Mouse (Mus musculus) megakaryocyte progenitor cell, adult 5-6 weeks (primary cell): ENCODE data around the gene Retnlb. TPM values are rescaled to one million over a fixed set of nuclear protein-coding genes. Genes with fewer than 3 reads are reported as not detected.

Experiments used
- ATAC-seq: replicated peaks from 2 replicates; pipeline ENCODE4 v1.8.0; 2016; ENCODE audit warnings: mild to moderate bottlenecking, moderate TSS enrichment, inconsistent platforms; ENCODE audit not compliant: poor library complexity
- total RNA-seq, 2 experiments: library from RNA; stranded (forward) in 1 of 2; stranded (reverse) in 1 of 2; fragments of 157-497, 149-512 nt in 1 of 2; fragments of 200-1000 nt in 1 of 2; gene quantifications; 2 replicates each; pipeline versions ENCODE4 v1.2.3 to v1.2.4; 2015 to 2017

Gene Retnlb
- not detected in 2 replicates for total RNA-seq (2015)
- total RNA-seq (2017), result not detected in 2 replicates

DNA sequence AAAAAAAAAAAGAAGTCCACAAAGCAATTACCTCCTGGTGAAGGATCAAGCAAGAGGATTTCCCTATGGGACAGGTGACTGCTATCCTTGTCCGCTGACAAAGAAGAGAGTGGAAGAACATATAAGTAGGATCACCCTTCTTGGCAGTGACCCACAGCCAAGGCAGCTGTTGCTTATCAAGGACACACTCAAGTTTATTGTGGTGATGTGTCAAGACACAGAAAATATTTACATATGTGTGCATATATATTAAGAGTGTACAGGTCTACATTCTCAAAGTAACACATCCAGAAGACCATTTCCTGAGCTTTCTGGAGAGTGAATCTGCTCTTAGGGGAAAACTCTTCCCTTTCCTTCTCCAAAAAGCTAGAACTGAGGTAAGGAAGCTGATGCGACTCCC, at the start of gene Retnlb:
TSS of gene Retnlb (plus strand) at position 162 of the 400 bp plus-strand sequence.
- ATAC-seq, result no peak

DNA sequence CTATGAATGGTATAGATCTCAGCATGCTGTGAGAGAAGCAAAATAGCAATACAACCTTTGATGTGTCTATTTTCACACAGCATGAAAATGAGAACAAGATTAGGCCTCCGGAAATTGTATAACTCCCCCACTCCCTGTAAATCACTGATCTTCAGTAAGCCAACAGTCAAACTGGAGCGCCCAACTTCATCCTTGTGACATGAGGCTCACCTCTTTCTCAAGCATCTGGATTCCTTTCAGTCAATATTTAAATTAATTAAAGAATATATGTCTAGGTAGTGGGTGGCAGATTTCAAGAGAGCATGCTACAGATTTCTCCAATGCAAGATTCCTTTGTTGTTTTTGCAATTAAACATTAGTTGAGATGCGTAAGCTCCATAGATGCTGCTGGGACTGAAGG, 47.5 kb upstream of the Retnlb start:
- ATAC-seq, result no peak

DNA sequence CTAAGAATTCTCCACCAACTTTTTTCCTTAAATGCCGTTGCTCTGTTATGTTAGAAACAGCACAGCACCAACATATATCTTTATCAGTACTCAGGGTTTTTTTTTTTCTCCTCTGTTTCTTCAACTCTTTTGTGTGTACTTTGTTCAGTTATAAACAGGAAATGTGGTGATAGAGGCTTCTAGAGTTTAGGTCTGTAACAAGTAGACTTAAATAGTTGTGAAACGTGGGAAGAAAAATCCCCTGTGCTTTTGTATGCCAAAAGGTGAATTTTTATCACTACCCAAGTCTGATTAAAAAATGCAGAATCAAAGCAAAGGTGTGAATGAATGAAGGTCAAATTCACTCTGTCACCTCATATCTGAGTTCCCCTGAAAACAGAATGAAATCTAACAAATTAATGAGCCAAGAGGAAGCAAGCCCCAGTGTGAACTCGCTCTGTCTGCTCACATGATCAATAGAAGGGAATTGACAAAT, 44.6 kb upstream of the Retnlb start, which contains the start of gene Trat1:
TSS of gene Trat1 (minus strand) at position 51 of the 475 bp plus-strand sequence.
- no peak for ATAC-seq

DNA sequence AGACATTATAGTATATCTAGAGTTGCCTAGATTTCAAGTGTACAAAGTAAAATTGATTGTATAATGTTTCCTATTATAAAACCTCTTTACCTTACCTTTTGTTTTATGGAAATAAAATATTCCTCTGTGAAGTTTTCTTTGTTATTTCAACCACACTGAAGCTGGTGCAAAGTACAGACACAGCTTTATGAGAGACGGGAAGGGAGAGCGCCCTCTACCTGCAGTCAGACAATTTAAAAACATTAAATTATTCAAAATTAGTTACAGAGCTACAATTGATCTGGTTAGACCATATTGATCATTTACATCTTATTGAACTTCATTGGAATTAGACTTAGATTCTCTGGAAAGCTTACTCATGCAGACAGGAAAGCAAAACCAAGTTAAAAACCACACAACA, 39.4 kb upstream of the Retnlb start:
- ATAC-seq, result peak; percentile 52; the same call in 1 of the 2 replicates

DNA sequence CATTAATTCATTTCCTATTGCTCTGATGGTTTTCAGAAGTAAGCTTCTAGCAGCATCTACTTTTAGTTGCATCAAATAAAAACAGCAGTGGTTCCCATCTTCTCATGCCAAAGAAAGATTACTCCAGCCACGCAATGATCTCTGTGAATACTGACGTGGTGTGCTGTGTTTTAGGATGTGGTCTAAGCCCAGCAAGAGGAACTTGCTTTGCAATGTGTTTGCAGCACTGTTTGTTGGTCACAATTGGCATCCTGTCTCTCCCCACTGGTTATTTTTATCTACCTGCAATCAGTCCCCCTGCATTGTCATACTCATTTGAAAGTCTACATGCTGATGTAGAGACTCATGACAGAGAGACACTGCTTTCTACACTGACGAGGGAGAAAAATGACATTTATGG, 30.4 kb upstream of the Retnlb start:
- ATAC-seq, result peak; percentile 87

DNA sequence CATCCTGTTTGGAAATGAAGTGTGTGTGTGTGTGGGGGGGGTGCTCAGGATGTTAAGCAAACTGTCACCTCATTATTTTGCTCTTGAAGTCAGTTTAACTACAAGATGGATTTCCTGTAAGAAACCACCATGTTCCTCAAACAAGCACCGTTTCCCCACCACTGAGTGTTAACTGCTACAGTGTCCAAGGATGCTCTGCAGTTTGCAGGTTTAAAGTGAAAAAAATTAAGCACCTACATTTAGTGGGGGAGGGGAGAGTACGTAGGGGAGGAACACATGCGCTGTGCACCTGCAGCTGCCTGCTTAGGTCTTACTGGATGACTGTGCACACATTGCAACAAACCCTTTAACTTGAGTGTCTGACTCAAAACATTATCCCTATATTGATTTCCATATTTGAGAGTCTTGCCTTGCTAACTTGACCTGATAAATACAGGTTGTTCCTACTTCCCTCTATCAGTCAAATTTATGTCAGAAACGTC, 27.9 kb upstream of the Retnlb start:
- ATAC-seq, result peak; percentile 86

DNA sequence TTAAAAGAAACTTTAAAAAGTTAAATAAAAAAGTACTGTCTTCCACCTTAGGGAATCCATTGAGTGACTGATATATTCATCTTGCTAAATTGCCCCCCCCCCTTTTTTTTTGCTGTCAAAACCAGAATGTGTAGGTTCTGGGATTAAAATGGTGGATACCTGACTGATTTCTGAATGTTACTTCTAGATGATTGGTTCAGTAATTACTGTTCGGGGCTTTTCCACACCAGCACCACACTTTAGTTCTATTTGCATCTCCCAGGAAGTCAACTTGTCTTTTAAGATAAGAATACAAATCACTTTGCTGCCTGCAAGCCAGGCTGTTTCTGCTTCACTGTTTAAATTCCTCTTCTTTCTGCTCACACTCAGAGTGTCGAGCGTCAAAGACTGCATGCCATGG, 18.4 kb upstream of the Retnlb start:
- no peak for ATAC-seq

DNA sequence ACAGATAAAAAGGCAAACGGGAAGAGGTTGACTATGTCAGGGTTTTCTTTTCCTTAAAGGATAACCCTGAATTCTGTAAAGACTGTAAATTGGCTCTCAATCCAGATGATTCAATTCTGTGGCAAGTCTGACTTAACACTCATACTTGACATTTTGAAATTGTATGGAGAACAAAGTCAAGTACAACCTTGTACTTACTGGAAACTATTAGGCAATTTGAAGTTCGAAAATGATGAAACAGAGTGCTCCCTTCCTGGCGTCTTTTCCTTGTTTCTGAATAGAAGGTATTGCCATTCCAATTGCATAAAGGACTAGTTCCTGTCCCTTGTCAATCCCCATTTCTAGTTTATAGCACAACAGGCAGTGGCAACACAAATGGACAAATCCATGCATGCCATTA, 17.2 kb upstream of the Retnlb start:
- ATAC-seq, result peak; percentile 73

DNA sequence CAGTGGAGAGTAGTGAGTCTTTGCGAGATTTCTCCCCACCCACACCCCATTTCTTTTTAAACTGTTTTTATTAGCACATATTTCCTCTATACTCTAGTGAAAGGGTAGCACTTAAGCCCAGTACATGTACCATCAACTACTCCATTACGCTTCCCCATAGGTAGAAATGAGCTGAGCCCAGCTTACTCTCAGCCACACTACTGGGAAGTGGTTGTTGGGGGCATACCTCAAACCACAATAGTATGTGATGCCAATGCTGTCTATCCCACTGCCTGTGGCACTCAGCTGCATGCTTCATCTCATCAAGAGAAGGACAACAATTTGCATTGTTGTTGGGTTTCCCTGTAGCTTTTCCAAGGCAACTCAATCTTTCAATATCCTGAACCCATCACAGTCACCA, 15.8 kb upstream of the Retnlb start:
- peak; percentile 90 for ATAC-seq

DNA sequence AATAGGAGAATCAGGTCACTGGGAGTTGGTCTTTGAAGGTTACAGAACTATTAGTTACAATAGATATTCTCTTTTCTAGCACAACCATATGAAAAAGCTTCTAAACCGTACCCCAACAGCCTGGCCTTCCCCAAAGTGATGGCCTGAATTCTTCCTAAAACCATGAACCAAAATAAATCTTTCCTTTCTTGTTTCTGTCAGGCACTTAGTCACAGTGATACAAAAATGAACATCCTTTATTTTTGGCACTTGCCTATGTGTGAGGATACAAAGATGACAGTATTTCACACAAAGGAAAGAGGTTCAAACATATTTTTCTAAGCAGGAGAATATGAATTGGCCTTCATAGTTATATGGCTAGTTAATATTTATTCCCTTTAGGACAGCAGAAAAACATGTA, 11.2 kb upstream of the Retnlb start:
- ATAC-seq, result no peak

DNA sequence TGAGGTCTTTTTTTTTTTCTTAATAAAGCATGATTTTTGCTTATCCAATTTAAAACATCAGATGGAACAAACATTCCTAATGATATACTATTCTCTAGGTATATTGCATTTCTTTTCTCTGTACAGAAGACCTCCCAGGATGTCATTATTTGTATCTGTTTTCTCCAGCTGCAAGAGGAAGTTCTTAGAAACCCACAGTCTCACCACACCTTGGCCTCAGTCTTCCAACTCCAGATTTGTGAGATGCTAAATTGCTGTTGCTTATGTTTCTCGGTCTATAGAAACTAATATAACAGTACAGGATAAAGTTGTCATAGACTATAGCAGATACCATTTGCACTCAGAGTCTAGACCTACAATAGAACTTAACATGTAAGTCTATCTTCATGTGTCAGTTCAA, 10.1 kb upstream of the Retnlb start:
- ATAC-seq, result 0 out of 2 replicates have a peak, but pooled peaks have one; percentile 39

DNA sequence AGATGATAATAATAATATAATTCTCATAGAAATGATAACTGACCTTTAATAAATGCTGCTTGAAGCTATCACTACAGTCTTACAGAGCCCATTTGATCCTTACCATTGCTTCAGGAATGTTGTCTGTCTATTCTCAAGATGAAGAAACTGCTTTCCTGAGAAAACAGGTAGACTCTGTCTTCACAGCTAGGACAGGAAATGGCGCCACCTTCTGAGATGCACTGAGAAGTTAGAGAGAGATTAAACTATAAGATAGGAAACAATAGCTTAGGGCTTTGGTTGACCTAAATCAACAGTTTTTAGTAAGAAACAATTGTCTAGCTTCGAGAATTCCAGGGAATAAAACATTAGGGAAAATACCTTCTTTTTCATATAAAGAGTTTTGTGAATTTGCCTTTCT, 7.3 kb upstream of the Retnlb start:
- 0 out of 2 replicates have a peak, but pooled peaks have one; percentile 39 for ATAC-seq

DNA sequence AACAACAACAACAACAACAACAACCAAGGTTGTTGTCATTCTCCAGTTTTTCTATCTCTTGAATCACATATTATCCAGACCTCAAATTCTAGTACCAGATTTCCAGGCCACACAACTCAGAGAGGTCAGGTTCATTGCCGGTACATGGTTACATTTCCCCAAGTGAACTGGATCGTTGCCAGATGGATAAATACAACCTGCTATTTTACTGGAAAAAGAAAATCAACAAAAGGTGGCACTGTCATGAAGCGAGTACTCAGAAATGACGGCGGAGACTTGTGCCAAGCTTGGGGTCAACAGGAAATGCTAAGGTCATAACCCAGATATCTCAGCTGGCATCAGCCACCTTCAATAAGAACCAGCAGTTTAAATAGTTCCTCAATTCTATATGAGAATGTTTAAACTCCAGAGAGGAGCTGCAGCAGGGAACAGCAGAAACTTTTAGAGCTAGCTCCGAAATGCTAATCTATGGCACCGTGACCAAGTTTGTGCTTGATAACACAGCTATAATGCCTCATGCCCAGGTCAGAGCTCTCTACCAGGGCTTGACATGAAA, 4.7 kb upstream of the Retnlb start:
- ATAC-seq, result peak; percentile 63

DNA sequence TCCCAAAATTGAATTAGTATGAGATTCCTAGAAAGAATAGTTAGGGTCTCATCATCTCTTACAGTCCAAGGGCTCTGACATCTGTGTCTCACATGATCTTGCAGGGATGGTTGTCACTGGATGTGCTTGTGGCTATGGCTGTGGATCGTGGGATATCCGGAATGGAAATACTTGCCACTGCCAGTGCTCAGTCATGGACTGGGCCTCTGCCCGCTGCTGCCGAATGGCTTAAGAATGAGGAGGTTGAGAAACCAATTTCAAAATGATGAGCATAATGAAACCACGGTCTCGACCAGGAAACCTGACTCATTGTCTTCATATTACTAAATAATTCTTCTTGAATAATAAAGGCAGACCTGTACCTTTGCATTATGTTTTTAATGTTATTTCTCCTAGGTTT, 1.9 kb downstream of the Retnlb start:
- ATAC-seq, result peak; percentile 98

DNA sequence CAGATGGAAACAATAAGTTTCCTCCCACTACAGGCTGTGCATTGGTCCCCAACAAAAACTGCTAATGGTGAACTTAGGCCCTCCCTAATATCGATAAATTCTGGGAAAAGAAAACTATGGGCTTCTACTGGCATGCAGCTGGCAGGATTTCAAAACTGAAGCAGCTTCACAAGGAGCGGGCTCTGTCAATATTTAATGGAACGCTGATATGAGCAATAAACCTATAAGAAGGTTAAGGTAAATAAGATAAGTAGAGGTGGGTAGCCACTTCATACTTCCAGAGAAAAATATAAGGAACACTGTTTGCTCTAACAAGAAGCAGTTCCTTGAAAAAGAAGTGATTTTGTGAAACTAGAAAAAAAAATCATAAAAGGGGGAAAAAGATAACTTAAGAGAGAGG, 9.8 kb downstream of the Retnlb start:
- ATAC-seq, result no peak

DNA sequence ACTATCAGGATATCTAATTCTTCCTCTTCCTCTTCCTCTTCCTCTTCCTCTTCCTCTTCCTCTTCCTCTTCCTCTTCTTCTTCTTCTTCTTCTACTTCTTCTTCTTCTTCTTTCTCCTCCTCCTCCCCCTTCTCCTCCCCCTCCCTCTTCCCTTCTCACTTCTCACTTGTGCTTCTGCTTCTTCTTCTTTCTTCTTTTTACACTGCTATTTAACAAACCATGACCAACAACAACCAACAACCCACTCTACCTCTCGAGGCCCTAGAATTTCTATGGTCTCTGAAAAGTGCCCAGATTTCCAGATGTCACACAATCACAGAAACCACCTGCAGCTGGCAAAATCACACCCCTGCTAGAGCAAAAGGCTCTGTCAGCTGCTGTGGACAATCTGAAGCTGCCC, 11.0 kb downstream of the Retnlb start:
- ATAC-seq, result 0 out of 2 replicates have a peak, but pooled peaks have one; percentile 34

DNA sequence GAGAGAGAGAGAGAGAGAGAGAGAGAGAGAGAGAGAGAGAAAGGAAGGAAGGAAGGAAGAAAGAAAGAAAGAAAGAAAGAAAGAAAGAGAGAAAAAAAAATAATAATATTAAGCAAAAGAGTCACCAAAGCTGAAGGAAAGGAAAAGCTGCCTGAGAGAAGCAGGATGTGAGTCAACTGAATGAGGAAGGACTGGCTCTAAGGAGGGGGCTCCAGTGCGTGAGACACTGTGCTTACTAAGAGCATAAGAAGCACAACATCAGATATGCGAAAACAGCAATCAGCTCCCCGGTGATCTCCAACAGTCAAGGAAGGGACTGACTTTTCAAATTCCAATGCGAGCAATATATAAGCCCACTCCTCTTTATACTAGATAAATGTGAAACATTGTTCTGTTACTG, 12.4 kb downstream of the Retnlb start:
- peak; percentile 65 for ATAC-seq

DNA sequence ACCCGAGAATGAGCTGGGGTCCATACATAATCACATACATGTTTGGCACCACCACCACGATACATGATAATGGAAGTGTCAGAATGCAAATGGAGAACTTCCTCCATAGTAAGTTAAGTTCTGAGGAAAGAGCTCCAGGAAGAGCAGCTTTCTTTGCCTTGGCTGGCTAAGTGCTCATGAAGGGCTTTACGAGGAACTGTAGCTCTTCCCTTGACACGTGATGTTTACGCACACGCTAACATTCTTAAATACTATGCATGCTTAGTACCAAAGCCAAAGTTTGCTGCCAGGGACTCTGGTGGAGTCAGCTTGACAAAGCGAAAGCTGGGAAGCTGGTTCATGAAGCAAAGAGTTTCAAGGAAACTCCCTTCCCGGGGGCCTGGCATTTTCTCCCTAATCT, 15.4 kb downstream of the Retnlb start:
- no peak for ATAC-seq

DNA sequence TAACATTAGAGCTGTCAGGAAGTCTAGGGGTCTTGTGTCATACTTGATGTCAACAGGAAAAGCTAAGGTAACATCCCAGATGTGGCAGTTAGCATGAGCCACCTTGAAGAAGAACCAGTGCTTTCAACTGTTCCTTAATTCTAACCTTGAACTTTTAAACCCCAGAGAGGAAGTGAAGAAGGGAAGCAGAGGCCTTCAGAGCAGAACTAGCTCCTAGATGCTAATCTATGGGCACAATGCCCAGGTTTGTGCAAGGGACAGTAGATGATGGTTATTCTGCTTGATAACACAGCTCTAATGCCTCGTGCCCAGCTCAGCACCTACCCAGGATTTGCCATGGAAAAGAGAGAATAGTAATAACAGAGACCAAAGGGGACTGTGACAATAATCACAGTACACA, 17.0 kb downstream of the Retnlb start:
- peak; percentile 98 for ATAC-seq

DNA sequence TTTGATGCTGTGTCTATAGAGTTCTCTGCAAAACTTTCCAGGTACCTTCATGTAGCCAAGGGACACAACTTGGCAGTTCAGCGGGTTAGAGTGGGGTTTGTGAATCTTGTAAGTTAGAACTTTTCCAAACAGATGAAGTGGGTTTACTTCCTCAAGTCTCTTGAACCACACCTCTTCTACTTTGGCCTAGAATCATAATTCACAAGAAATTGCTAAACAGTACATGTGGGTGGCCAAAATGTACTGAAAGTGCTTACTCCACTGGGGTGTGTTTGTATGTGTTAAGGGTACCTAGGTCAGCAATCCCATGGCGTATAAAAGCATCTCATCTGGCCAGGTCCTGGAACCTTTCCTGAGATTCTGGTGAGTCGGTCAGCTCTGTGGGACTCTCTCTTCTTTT, 25.6 kb downstream of the Retnlb start, which contains the start of gene Retnla:
TSS of gene Retnla (plus strand) at position 286 of the 400 bp plus-strand sequence.
- no peak for ATAC-seq

DNA sequence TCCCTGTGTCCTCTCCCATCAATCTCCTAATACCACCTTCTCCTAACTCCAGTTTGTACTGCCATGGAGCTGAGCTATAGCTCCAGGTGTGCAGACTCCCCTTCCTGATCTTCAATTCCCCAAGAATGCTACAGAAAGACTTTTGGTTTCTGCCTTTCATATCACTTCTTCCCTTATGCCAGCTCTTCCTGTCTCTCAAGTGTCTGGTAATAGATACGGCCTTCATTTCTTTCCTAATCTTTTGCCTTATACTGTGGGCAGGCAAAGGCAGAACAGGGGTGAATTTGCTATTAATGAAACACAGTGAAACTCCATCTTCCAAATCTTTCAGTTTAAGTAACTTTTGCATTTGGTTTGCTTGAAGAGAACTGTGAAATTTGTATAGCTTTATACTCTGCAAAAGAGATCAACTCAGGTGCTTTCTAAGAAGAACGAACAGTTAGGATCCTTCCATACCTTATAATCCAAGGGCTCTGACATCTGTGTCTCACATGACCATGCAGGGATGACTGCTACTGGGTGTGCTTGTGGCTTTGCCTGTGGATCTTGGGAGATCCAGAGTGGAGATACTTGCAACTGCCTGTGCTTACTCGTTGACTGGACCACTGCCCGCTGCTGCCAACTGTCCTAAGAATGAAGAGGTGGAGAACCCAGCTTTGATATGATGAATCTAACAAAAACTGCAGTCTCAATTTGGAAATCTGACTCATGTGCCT, 27.2 kb downstream of the Retnlb start:
- ATAC-seq, result peak; percentile 61

DNA sequence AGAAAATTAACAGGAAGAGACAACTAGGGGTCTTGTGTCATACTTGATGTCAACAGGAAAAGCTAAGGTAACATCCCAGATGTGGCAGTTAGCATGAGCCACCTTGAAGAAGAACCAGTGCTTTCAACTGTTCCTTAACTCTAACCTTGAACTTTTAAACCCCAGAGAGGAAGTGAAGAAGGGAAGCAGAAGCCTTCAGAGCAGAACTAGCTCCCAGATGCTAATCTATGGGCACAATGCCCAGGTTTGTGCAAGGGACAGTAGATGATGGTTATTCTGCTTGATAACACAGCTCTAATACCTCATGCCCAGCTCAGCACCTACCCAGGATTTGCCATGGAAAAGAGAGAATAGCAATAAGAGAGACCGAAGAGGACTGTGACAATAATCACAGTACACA, 48.3 kb downstream of the Retnlb start:
- ATAC-seq, result peak; percentile 87
